10 mouse cellular contexts compared by ENCODE assay signal in genomic region chr16:85092644-85093091, GRCm38 (mm10).
DNase-seq lines count a peak whose midpoint lies in the region; ATAC-seq lines count a peak whose summit lies in the region.
"Had no signal": no experiment of that assay in that cellular context is flagged by ENCODE, and none has a peak within 500 bp of the region (broad histone marks: within the 10 kb centered on the region; RNA-seq: fewer than 3 reads in every experiment).

No protein-coding gene starts in this region.

- DNase-seq in Muller cell, postnatal 12 days (ENCODE audit: inconsistent ontology term), result peak; percentile 94
- DNase-seq in brain, embryonic 18.5 days (ENCODE audit: low read depth, low spot score), result peak; percentile 55
- DNase-seq in kidney, postnatal 4 days, result peak; percentile 57 to 64
- no peak for DNase-seq in spleen, adult 12 weeks (ENCODE audit: low spot score)
- DNase-seq in frontal cortex, adult 2 months (ENCODE audit: extremely low spot score in 1 of 2, low spot score in 1 of 2), result no peak
- no peak for DNase-seq in thymus, postnatal 25 days
- DNase-seq in right cerebral cortex, postnatal 14 days, result no peak

- H3K4me1 ChIP-seq in hindbrain, embryonic 13.5 days (replicated peaks), result peaks cover 86% of the 10 kb centered on the region
- H3K4me1 ChIP-seq: stomach, embryonic 15.5 days had no signal

- WGBS in hindbrain, embryonic 13.5 days, result 18% methylated on average over 9 of the region's 9 CpGs

- H3K4me3 ChIP-seq in hindbrain, embryonic 13.5 days, result no peak overlapping the region
- H3K4me3 ChIP-seq: stomach, embryonic 15.5 days had no signal

- H3K9ac ChIP-seq in hindbrain, embryonic 13.5 days, result no peak overlapping the region
- H3K9ac ChIP-seq: lung, embryonic 14.5 days; stomach, embryonic 15.5 days had no signal

- 0 out of 2 replicates have a peak, but pooled peaks cover 5% of the 10 kb centered on the region for H3K36me3 ChIP-seq in hindbrain, embryonic 13.5 days
- H3K36me3 ChIP-seq: stomach, embryonic 15.5 days had no signal

- ATAC-seq in hindbrain, embryonic 13.5 days (ENCODE audit: low FRiP score), result peak; percentile 60

- no peaks in the 10 kb centered on the region for H3K27me3 ChIP-seq in hindbrain, embryonic 13.5 days
- H3K27me3 ChIP-seq: stomach, embryonic 15.5 days had no signal

- no peak overlapping the region for H3K4me2 ChIP-seq in hindbrain, embryonic 13.5 days
- H3K4me2 ChIP-seq: lung, embryonic 14.5 days; stomach, embryonic 15.5 days had no signal

- H3K9me3 ChIP-seq in hindbrain, embryonic 13.5 days, result no peaks in the 10 kb centered on the region
- H3K9me3 ChIP-seq: stomach, embryonic 15.5 days had no signal

- peak overlapping the region; percentile 66 for H3K27ac ChIP-seq in hindbrain, embryonic 13.5 days
- H3K27ac ChIP-seq: stomach, embryonic 15.5 days had no signal

Comparison
In these comparisons a context has a peak if more than half of its experiments do, and no peak if none do; other contexts are left out.
1. DNase-seq: peak in Muller cell, postnatal 12 days (single experiment), brain, embryonic 18.5 days (single experiment) and kidney, postnatal 4 days (2 of 2); none in spleen, adult 12 weeks (single experiment), frontal cortex, adult 2 months (0 of 2), thymus, postnatal 25 days (single experiment) and right cerebral cortex, postnatal 14 days (single experiment).